Mouse (Mus musculus): ENCODE results near the gene Osbpl6.

DNA sequence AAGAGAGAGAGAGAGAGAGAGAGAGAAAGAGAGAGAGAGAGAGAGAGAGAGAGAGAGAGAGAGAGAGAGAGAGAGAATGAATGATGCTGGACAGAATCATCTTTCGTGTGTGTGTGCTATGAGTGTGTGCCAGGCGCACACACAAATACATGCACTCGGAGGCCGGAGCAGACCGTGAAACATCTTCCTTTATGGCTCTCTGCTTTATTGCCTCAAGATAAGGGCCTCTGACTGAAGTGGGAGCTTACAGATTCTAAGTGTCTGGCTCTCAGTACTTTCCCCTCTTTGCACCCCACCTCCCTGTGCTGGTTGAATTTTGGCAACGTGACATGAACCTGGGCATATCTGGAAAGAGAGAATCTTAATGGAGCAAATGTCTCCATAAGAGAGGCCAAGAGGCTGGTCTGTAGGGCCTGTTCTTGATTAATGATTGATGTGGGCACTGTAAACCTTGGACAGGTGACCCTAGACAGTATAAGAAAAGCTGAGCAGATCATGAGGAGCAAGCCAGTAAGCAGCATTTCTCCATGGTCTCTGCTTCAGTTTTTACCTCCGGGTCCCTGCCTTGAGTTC lies 29.4 kb downstream of the Osbpl6 start:
- no peak for TF ChIP-seq CTCF (conservative IDR thresholded peaks at IDR 0.05; ENCODE audit: insufficient read depth, insufficient read length, low read depth, low read length)
- TF ChIP-seq POLR2A (IDR thresholded peaks at IDR 0.05; ENCODE audit: low read depth, low read length) = no peak

Data from kidney, adult 2 months (tissue).